Mouse (Mus musculus) C2C12 (cell line): Measurements from ENCODE around the gene Unc13d. TPM values are rescaled to one million over a fixed set of nuclear protein-coding genes. Genes with fewer than 3 reads are reported as not detected.
A peak's percentile ranks its signal among the peaks of the same experiment; 100 is the strongest.

Source experiments
- H3K27me3 ChIP-seq: one replicate; pipeline ENCODE4 v1.6.1; 2011; ENCODE audit not compliant: control insufficient read depth, insufficient read depth, insufficient read length
- H3K36me3 ChIP-seq: one replicate; pipeline ENCODE4 v1.6.1; 2011; ENCODE audit not compliant: control insufficient read depth, insufficient read depth
- H3K4me3 ChIP-seq: one replicate; pipeline ENCODE4 v1.5.1; 2011; ENCODE audit warnings: mild to moderate bottlenecking, control low read depth; ENCODE audit not compliant: poor library complexity, insufficient read depth, severe bottlenecking
- H3K79me2 ChIP-seq: one replicate; pipeline ENCODE4 v1.6.1; 2011; ENCODE audit not compliant: control insufficient read depth, insufficient read depth
- H3K79me3 ChIP-seq: one replicate; pipeline ENCODE4 v1.6.1; 2011; ENCODE audit warnings: low read depth, control low read depth
- H3ac ChIP-seq: one replicate; pipeline ENCODE3; 2011; ENCODE audit warnings: low read depth; ENCODE audit not compliant: control insufficient read depth, insufficient read length
- CEBPB ChIP-seq: IDR thresholded peaks from one replicate; pipeline ENCODE4 v1.6.1; 2011; ENCODE audit warnings: low read depth, mild to moderate bottlenecking, control low read depth, moderate library complexity
- CTCF ChIP-seq: IDR thresholded peaks from one replicate; pipeline ENCODE4 v1.5.1; 2011; ENCODE audit not compliant: control insufficient read depth, insufficient read depth, insufficient read length
- FOSL1 ChIP-seq: IDR thresholded peaks from one replicate; pipeline ENCODE4 v1.8.0; 2011; ENCODE audit warnings: mild to moderate bottlenecking, low read length; ENCODE audit not compliant: poor library complexity, insufficient read depth, severe bottlenecking
- MAX ChIP-seq: IDR thresholded peaks from one replicate; pipeline ENCODE4 v1.6.1; 2011; ENCODE audit warnings: mild to moderate bottlenecking, control low read depth
- MYOD1 ChIP-seq: IDR thresholded peaks from one replicate; pipeline ENCODE4 v1.6.1; 2011; ENCODE audit warnings: low read depth; ENCODE audit not compliant: control insufficient read depth, insufficient read length
- MYOG ChIP-seq: IDR thresholded peaks from one replicate; pipeline ENCODE4 v1.6.1; 2011; ENCODE audit not compliant: control insufficient read depth, insufficient read length; ENCODE audit errors: extremely low read depth
- USF1 ChIP-seq: IDR thresholded peaks from one replicate; pipeline ENCODE4 v1.6.1; 2011; ENCODE audit warnings: low read depth, mild to moderate bottlenecking, control low read depth, moderate library complexity
- polyA plus RNA-seq: library from polyadenylated mRNA; unstranded; fragments of >200 nt; fragmentation: generic; extraction: Trizol; gene quantifications from one replicate; pipeline ENCODE4 v1.2.1, GENCODE M21; 2012; ENCODE audit warnings: missing spikeins

Gene Unc13d
- polyA plus RNA-seq, 1 experiment: 0.43 TPM

DNA sequence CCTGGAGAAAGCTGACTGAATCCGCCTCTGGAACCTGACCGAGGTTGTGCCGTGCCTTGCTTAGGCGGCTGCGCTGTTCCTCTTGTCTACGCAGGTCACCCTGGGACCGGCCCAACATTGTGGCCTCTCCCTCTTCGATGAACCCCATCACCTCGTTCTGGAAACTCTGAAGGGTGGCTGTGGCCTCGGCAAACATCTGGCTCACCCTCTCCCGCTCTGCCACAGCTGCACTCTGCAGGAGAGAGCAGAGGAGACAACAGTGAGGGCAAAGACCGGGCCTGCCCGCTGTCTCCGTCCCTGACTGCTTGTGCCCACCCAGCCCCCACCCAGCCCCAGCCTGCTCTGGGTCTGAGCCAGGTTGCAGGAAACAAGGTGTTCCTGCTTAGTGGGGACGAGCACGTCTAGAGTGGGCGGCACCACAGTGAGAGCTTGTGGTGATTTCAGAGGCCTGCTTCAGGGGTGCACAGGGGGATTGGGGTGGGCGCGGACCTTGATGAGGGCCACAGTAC, 30.1 kb upstream of the Unc13d start:
- Histone ChIP-seq H3K4me3 (peak overlapping the region; percentile 97), H3K36me3 (peaks cover 25% of the 10 kb centered on the region), H3K27me3 (no peaks in the 10 kb centered on the region), H3ac (peak overlapping the region; percentile 47), H3K79me3 (peaks cover 9% of the 10 kb centered on the region), H3K79me2 (peaks cover 44% of the 10 kb centered on the region)
- TF ChIP-seq MYOG (no peak), FOSL1 (no peak), MYOD1 (no peak), CEBPB (no peak), CTCF (no peak), MAX (no peak), USF1 (no peak)

- no peak for TF ChIP-seq USF1
- no peak for TF ChIP-seq MAX
- no peak for TF ChIP-seq MYOG
- no peak for TF ChIP-seq FOSL1
- no peak for TF ChIP-seq CEBPB
- TF ChIP-seq CTCF: no peak
- peaks cover 25% of the 10 kb centered on the region for H3K36me3 ChIP-seq
- peak overlapping the region; percentile 47 for H3ac ChIP-seq
- peaks cover 44% of the 10 kb centered on the region for H3K79me2 ChIP-seq
- H3K79me3 ChIP-seq: peaks cover 9% of the 10 kb centered on the region
- H3K27me3 ChIP-seq: no peaks in the 10 kb centered on the region
- peak overlapping the region; percentile 97 for H3K4me3 ChIP-seq
Measured at GRCm38 (mm10) chr11:116106963-116107776, 29.4 kb upstream of the Unc13d start.

DNA sequence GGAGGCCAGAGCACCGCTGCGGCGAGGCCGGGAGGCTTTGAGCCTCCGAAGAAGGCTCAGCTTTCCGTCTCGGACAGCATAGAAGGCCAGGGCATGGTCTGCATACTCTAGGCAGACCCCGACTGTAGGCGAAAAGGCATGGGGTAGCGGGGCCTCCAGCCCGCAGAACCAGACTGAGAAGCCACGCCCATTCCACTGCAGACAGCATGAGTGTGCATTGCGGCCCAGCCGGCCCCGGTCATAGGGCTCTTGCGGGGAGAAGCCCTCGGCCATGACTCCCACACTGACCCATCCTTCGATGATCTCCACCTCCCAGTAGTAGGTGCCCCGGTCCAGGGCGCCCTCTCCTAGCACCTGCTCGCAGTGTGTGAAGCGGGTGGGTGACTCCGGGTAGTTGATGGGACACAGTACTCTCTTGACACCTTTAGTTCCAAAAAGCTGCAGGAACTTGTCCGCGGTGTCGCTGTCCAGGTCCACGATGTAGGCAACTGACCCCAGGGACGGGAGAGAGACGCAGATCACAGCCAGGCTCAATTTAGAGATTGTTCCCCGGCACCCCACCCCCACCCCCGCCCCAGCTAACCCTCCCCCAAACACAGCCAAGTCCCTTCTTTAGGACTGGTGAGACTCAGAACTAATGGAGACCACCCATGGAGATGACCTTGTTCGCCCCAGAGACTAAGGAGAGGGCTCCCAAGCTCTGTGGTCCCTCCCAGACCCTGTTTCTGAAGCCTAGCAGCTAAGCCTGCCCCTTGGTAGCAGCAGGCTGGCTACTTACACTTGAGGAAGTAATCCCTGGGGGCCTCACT, 28.6 kb upstream of the Unc13d start:
- Histone ChIP-seq H3ac (no peak overlapping the region), H3K79me2 (peaks cover 44% of the 10 kb centered on the region), H3K4me3 (no peak overlapping the region), H3K79me3 (peaks cover 9% of the 10 kb centered on the region), H3K27me3 (no peaks in the 10 kb centered on the region), H3K36me3 (peaks cover 25% of the 10 kb centered on the region)
- TF ChIP-seq MYOG: no peak
- TF ChIP-seq FOSL1: no peak
- no peak for TF ChIP-seq MYOD1
- no peak for TF ChIP-seq MAX
- TF ChIP-seq CTCF: no peak
- no peak for TF ChIP-seq USF1
- no peak for TF ChIP-seq CEBPB

DNA sequence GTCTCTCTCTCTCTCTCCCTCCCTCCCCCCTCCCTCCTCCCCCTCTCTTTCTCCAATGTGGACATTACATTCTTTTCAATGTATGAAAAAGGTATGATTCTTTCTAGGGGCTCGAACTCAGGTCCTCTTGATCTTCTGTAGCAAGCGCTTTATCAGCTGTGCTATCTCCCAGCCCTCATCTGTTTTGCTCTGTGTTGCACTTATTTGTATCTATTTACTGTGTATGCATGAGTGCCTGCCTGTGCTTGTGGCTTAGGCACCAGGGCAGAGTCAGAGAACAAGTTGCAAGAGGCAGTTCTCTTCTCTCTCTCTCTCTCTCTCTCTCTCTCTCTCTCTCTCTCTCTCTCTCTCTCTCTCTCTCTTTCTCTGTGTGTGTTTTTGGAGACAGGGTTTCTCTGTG, 27.3 kb upstream of the Unc13d start:
- Histone ChIP-seq H3K36me3 (peaks cover 25% of the 10 kb centered on the region), H3K79me2 (peaks cover 40% of the 10 kb centered on the region), H3K79me3 (peaks cover 9% of the 10 kb centered on the region), H3K27me3 (no peaks in the 10 kb centered on the region), H3ac (no peak overlapping the region), H3K4me3 (no peak overlapping the region)
- TF ChIP-seq FOSL1 (no peak), MYOD1 (no peak), CEBPB (no peak)

GRCm38 (mm10) chr11:116104006-116104646, 26.4 kb upstream of the Unc13d start:
- TF ChIP-seq CTCF (no peak), MYOG (no peak), MYOD1 (no peak), FOSL1 (no peak), CEBPB (no peak), USF1 (no peak), MAX (no peak)
- Histone ChIP-seq H3K79me3 (peaks cover 7% of the 10 kb centered on the region), H3ac (peak overlapping the region; percentile 3), H3K36me3 (peaks cover 25% of the 10 kb centered on the region), H3K4me3 (no peak overlapping the region), H3K27me3 (no peaks in the 10 kb centered on the region), H3K79me2 (peaks cover 31% of the 10 kb centered on the region)
